Mouse (Mus musculus) liver, embryonic 15.5 days (tissue): ENCODE data around the gene Coq5. TPM values are rescaled to one million over a fixed set of nuclear protein-coding genes. Genes with fewer than 3 reads are reported as not detected.
"Not testable (repeated sequence)": the region's sequence is repeated elsewhere in the genome, so short reads cannot be mapped to it uniquely, and the experiment has no call there.

Experiments
- ATAC-seq: fragments of 200-750 bp; cut with Nextera tagmentation; 2 replicates; pipeline ENCODE4 v1.8.0; 2017; ENCODE audit warnings: moderate number of reproducible peaks, mild to moderate bottlenecking, moderate library complexity; ENCODE audit not compliant: insufficient read depth
- H3K27ac ChIP-seq: fragments of 300-500 bp; sonication (generic); replicated peaks from 2 replicates; pipeline ENCODE4 v1.5.1; 2015; ENCODE audit warnings: mild to moderate bottlenecking, inconsistent platforms
- H3K27me3 ChIP-seq: fragments of 300-500 bp; sonication (generic); 2 replicates; pipeline ENCODE4 v1.6.1; 2015; ENCODE audit warnings: mild to moderate bottlenecking, inconsistent platforms
- H3K36me3 ChIP-seq: fragments of 300-500 bp; sonication (generic); replicated peaks from 2 replicates; pipeline ENCODE4 v1.6.1; 2015; ENCODE audit warnings: moderate library complexity, mild to moderate bottlenecking, inconsistent platforms
- H3K4me1 ChIP-seq: fragments of 300-500 bp; sonication (generic); replicated peaks from 2 replicates; pipeline ENCODE4 v1.6.1; 2015; ENCODE audit warnings: inconsistent platforms
- H3K4me2 ChIP-seq: fragments of 300-500 bp; sonication (generic); 2 replicates; pipeline ENCODE4 v1.6.1; 2015; ENCODE audit warnings: moderate library complexity, mild to moderate bottlenecking, inconsistent platforms
- H3K4me3 ChIP-seq: fragments of 300-500 bp; sonication (generic); replicated peaks from 2 replicates; pipeline ENCODE4 v1.5.1; 2015; ENCODE audit warnings: mild to moderate bottlenecking, inconsistent platforms
- H3K9ac ChIP-seq: fragments of 300-500 bp; sonication (generic); 2 replicates; pipeline ENCODE4 v1.6.1; 2015; ENCODE audit warnings: moderate library complexity, mild to moderate bottlenecking, inconsistent platforms
- H3K9me3 ChIP-seq: fragments of 300-500 bp; sonication (generic); replicated peaks from 2 replicates; pipeline ENCODE4 v1.6.1; 2016; ENCODE audit warnings: inconsistent platforms
- WGBS: fragments of 180-500 bp; shearing (Covaris S2); methylation state at CpG from one replicate; pipeline ENCODE4 v1.1.7; 2015; ENCODE audit warnings: mixed read lengths; ENCODE audit not compliant: insufficient replicate concordance; 5-methylcytosine and 5-hydroxymethylcytosine counted together
- polyA plus RNA-seq: library from polyadenylated mRNA; unstranded; fragments of >200 nt; fragmentation: Nextera tagmentation; extraction: Ambion mirVana; gene quantifications from 2 replicates; pipeline ENCODE4 v1.2.1, GENCODE M21; 2015

The Coq5 gene
- polyA plus RNA-seq, 1 experiment from 2014 or later = 27.5 TPM

DNA sequence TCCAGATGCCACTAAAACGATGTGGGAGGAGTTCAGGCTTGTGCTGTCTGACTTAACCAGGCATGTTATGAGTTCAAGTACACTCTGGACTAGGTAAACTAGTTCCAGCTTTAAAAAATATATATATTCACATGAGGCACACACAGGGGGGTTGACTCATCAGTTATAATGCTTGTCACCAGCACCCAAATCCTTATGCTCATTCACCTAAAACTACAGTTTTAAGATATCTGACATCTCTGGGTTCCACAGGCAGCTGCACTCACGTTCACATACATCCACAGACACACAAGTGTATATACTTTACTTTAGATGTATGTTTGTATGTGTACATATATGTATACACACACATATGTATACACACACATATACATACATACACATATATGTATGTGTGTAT lies 681 bp upstream of the Coq5 start:
- 54% methylated on average over 2 of the region's 2 CpGs for WGBS
- no peak for ATAC-seq
- no peak overlapping the region for H3K4me3 ChIP-seq
- H3K4me1 ChIP-seq = peaks cover 51% of the 10 kb centered on the region
- no peak overlapping the region for H3K9ac ChIP-seq
- no peak overlapping the region for H3K4me2 ChIP-seq
- H3K36me3 ChIP-seq = peaks cover 5% of the 10 kb centered on the region
- H3K27me3 ChIP-seq = no peaks in the 10 kb centered on the region
- 0 out of 2 replicates have a peak, but pooled peaks cover 2% of the 10 kb centered on the region for H3K9me3 ChIP-seq
- 0 out of 2 replicates have a peak overlapping the region, but pooled peaks have one; percentile 33 for H3K27ac ChIP-seq

- peak overlapping the region; percentile 93 for H3K4me2 ChIP-seq
- H3K4me1 ChIP-seq = peaks cover 46% of the 10 kb centered on the region
- WGBS = 3% methylated on average over 17 of the region's 17 CpGs
- peak overlapping the region; percentile 97 for H3K4me3 ChIP-seq
- H3K27ac ChIP-seq = peak overlapping the region; percentile 66
- 0 out of 2 replicates have a peak, but pooled peaks cover 2% of the 10 kb centered on the region for H3K9me3 ChIP-seq
- peaks cover 18% of the 10 kb centered on the region for H3K36me3 ChIP-seq
- ATAC-seq = peak; percentile 35
- peak overlapping the region; percentile 88 for H3K9ac ChIP-seq
- H3K27me3 ChIP-seq = no peaks in the 10 kb centered on the region
Measured at GRCm38 (mm10) chr5:115280050-115280687, 703 bp downstream of the Coq5 start.

DNA sequence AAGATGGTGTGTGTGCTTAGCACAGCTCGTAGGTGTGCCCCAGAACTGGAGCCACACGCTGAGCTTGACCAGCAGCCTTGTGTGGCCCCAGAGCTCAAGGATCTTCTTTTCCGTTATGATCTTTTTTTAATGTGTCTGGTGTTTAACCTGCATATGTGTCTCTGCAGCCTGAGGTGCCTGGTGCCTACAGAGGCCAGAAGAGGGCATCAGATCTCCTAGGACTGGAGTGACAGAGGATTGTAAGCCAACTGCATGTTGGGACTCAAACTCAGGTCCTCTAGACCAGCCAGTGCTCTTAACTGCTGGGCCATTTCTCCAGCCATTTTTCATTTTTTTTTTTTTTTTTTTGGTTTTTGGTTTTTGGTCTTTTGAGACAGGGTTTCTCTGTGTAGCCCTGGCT lies 5.3 kb downstream of the Coq5 start:
- peaks cover 51% of the 10 kb centered on the region for H3K36me3 ChIP-seq
- H3K9me3 ChIP-seq = no peaks in the 10 kb centered on the region
- peaks cover 29% of the 10 kb centered on the region for H3K4me1 ChIP-seq
- H3K4me3 ChIP-seq = no peak overlapping the region
- H3K4me2 ChIP-seq = no peak overlapping the region
- ATAC-seq = 0 out of 2 replicates have a peak, but pooled peaks have one; percentile 16
- WGBS = 74% methylated on average over 3 of the region's 3 CpGs
- no peaks in the 10 kb centered on the region for H3K27me3 ChIP-seq
- no peak overlapping the region for H3K27ac ChIP-seq
- H3K9ac ChIP-seq = no peak overlapping the region

DNA sequence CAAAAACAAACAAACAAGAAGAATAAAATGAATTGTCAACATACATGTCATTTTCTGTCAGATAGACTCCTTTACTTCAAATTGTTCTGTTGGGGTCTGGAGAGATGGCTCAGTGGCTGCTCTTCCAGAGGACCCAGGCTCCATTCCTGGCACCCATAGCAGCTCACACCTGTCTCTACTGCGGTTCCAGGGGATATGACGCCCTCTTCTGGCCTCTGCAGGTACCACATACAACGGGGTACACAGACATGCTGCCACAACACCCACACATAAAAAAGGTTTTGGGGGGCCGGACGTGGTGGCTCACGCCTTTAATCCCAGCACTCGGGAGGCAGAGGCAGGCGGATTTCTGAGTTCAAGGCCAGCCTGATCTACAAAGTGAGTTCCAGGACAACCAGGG lies 14.7 kb downstream of the Coq5 start:
- no peak overlapping the region for H3K4me3 ChIP-seq
- peaks cover 87% of the 10 kb centered on the region for H3K36me3 ChIP-seq
- WGBS = 82% methylated on average over 8 of the region's 8 CpGs
- H3K4me2 ChIP-seq = no peak overlapping the region
- no peak for ATAC-seq
- H3K9me3 ChIP-seq = no peaks in the 10 kb centered on the region
- H3K27ac ChIP-seq = no peak overlapping the region
- H3K4me1 ChIP-seq = peaks cover 34% of the 10 kb centered on the region
- no peaks in the 10 kb centered on the region for H3K27me3 ChIP-seq
- H3K9ac ChIP-seq = no peak overlapping the region

DNA sequence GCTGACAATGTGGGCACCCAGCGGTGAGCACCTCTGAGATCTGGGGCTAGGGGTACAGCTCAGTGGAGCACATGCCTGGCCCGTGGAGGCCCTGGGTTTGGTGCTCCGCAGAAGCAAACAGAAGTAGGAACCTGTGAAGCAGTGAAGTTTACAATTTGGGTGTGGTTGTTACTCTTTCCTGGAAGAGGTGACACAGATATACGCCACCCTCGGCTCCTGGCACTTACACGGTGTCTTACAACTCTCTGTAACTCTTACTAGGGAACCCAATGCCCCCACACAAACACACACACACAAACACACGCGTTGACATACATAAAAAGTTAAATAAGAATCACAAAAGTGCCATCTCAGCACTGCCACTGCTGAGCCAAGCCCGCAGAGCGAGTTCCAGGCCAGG lies 16.9 kb downstream of the Coq5 start:
- ATAC-seq = no peak
- H3K36me3 ChIP-seq = peaks cover 71% of the 10 kb centered on the region
- no peak overlapping the region for H3K4me3 ChIP-seq
- peaks cover 45% of the 10 kb centered on the region for H3K4me1 ChIP-seq
- peak overlapping the region; percentile 41 for H3K4me2 ChIP-seq
- 57% methylated on average over 10 of the region's 10 CpGs for WGBS
- H3K27ac ChIP-seq = peak overlapping the region; percentile 79
- no peaks in the 10 kb centered on the region for H3K9me3 ChIP-seq
- no peaks in the 10 kb centered on the region for H3K27me3 ChIP-seq
- no peak overlapping the region for H3K9ac ChIP-seq

DNA sequence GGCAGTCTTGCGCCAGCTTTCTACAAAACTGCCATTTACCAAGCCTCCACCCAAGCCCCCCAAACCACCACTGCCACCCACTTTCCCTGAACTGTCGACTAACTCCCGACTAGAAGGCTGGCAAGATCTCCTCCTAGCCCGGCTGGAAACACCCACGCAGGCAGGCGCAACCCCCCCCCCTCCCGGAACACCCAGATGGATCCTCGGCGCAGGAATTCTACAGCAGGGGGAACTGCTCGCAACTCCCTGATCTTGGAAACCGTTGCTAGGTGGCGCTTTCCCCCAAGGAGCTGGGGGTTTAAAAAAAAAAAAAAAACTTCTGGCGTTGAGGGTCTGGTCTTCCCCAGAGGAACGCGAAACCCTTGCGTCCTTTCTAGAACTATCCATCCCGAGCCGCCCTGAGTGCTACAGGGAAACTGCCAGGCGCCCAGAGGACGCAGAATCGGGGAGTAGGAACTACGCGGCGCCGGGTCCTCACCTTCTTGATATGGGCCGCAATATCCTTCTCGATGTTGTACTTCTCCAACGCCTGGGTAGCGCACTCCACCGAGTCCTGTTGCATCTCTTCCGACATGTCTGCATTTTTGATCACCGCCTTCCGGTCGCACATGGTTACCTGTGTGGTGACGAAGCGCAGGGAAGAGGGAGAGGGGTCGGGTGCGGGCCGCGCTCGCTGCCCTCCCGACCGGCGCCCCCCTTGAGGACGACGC lies 20.7 kb downstream of the Coq5 start:
- Histone ChIP-seq H3K4me1 (peaks cover 59% of the 10 kb centered on the region), H3K9ac (peak overlapping the region; percentile 93), H3K27ac (peak overlapping the region; percentile 94), H3K4me2 (peak overlapping the region; percentile 98), H3K4me3 (peak overlapping the region; percentile 95), H3K36me3 (peaks cover 41% of the 10 kb centered on the region), H3K9me3 (no peaks in the 10 kb centered on the region), H3K27me3 (no peaks in the 10 kb centered on the region)
- under 1% methylated on average over 45 of the region's 46 CpGs for WGBS
- peak; percentile 8 for ATAC-seq

GRCm38 (mm10) chr5:115300792-115301614 lies 21.5 kb downstream of the Coq5 start, which contains the start of gene Dynll1:
Gene Dynll1, minus strand, starts transcription at chr5:115300999.
- Histone ChIP-seq H3K36me3 (peaks cover 33% of the 10 kb centered on the region), H3K4me1 (peaks cover 53% of the 10 kb centered on the region), H3K27me3 (no peaks in the 10 kb centered on the region), H3K9ac (peak within 1 kb of the TSS; percentile 93), H3K4me2 (peak within 1 kb of the TSS; percentile 98), H3K9me3 (no peaks in the 10 kb centered on the region), H3K4me3 (peak within 1 kb of the TSS; percentile 95), H3K27ac (peak within 1 kb of the TSS; percentile 94)
- WGBS = 1% methylated on average over 65 of the region's 66 CpGs
- peak; percentile 96 for ATAC-seq

GRCm38 (mm10) chr5:115301615-115302014 lies 22.1 kb downstream of the Coq5 start:
- H3K4me1 ChIP-seq = peaks cover 47% of the 10 kb centered on the region
- 32% methylated on average over 13 of the region's 13 CpGs for WGBS
- H3K27me3 ChIP-seq = no peaks in the 10 kb centered on the region
- peak overlapping the region; percentile 70 for H3K9ac ChIP-seq
- H3K9me3 ChIP-seq = no peaks in the 10 kb centered on the region
- no peak; the same call in 1 of the 2 replicates for ATAC-seq
- H3K4me3 ChIP-seq = peak overlapping the region; percentile 95
- H3K36me3 ChIP-seq = peaks cover 27% of the 10 kb centered on the region
- peak overlapping the region; percentile 85 for H3K27ac ChIP-seq
- peak overlapping the region; percentile 98 for H3K4me2 ChIP-seq

GRCm38 (mm10) chr5:115302190-115302589 lies 22.7 kb downstream of the Coq5 start:
- Histone ChIP-seq H3K36me3 (peaks cover 21% of the 10 kb centered on the region), H3K27ac (0 out of 2 replicates have a peak overlapping the region, but pooled peaks have one; percentile 85), H3K4me2 (peak overlapping the region; percentile 98), H3K4me3 (peak overlapping the region; percentile 95), H3K4me1 (peaks cover 41% of the 10 kb centered on the region), H3K9ac (peak overlapping the region; percentile 70; the same call in 1 of the 2 replicates)
- not testable (repeated sequence) for H3K9me3 ChIP-seq, ATAC-seq, H3K27me3 ChIP-seq
- 56% methylated on average over 6 of the region's 7 CpGs for WGBS

GRCm38 (mm10) chr5:115312354-115312753 lies 32.9 kb downstream of the Coq5 start:
- peak overlapping the region; percentile 86 for H3K27ac ChIP-seq
- peak overlapping the region; percentile 68 for H3K4me2 ChIP-seq
- peak overlapping the region; percentile 28; the same call in 1 of the 2 replicates for H3K9ac ChIP-seq
- ATAC-seq = peak; percentile 83
- H3K4me1 ChIP-seq = peaks cover 34% of the 10 kb centered on the region
- peaks cover 10% of the 10 kb centered on the region; the same call in 1 of the 2 replicates for H3K27me3 ChIP-seq
- WGBS = 33% methylated on average over 4 of the region's 4 CpGs
- peak overlapping the region; percentile 18; the same call in 1 of the 2 replicates for H3K4me3 ChIP-seq
- H3K9me3 ChIP-seq = no peaks in the 10 kb centered on the region
- H3K36me3 ChIP-seq = no peaks in the 10 kb centered on the region
